Mouse (Mus musculus) G1E (cell line): ENCODE data around the gene Zfp879.

Experiments used
- CTCF ChIP-seq: IDR thresholded peaks from 2 replicates; pipeline ENCODE4 v1.5.1; 2012; ENCODE audit warnings: low read depth, low read length, inconsistent platforms, mixed read lengths
- GATA2 ChIP-seq: IDR thresholded peaks from 2 replicates; pipeline ENCODE4 v1.6.1; 2012; ENCODE audit warnings: low read depth, low read length, inconsistent platforms, borderline replicate concordance
- TAL1 ChIP-seq: conservative IDR thresholded peaks from 2 replicates; pipeline ENCODE4 v1.6.1; 2012; ENCODE audit warnings: low read depth, low read length, inconsistent platforms, mixed read lengths

- TF ChIP-seq CTCF (no peak), TAL1 (no peak), GATA2 (no peak)
Observed at GRCm38 (mm10) chr11:50887390-50888128, 46.2 kb upstream of the Zfp879 start, which contains the start of gene Zfp454.
